Mouse (Mus musculus): Measurements from ENCODE around the gene 1600015I10Rik.

1600015I10Rik gene

DNA sequence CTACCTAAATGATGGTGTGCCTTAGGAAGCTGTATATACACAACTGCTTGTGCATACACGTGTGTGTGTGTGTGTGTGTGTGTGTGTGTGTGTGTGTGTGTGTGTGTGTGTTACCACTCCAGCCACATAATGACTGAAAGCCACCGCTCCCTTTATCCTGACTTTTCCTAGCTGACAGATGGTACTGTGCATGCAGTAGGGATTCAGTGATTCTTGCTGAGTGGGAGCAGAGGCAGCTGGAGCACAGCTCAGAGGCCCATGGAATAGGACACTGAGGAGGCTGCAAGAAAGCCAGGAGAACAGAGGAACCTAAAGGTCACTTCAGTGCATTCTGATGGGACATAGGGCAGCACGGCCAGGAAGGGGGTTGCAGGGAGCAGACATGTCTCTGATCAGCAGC, 52.6 kb downstream of the 1600015I10Rik start:
- TF ChIP-seq CTCF (conservative IDR thresholded peaks at IDR 0.05; ENCODE audit: low read length): no peak
- Histone ChIP-seq H3K4me1 (replicated peaks; ENCODE audit: low read depth, low read length) (no peaks in the 10 kb centered on the region), H3K9me3 (ENCODE audit: low read length) (no peaks in the 10 kb centered on the region), H3K4me3 (replicated peaks; ENCODE audit: low read length) (no peak overlapping the region), H3K27me3 (ENCODE audit: insufficient read depth, low read length) (peaks cover 4% of the 10 kb centered on the region; the same call in 1 of the 2 replicates), H3K36me3 (ENCODE audit: insufficient read depth, low read length) (no peaks in the 10 kb centered on the region)

Data from E14TG2a.4 (cell line).